Mouse (Mus musculus): ENCODE data around the gene Hist1h4i.
"Not testable (repeated sequence)": the region's sequence is repeated elsewhere in the genome, so short reads cannot be mapped to it uniquely, and the experiment has no call there.

DNA sequence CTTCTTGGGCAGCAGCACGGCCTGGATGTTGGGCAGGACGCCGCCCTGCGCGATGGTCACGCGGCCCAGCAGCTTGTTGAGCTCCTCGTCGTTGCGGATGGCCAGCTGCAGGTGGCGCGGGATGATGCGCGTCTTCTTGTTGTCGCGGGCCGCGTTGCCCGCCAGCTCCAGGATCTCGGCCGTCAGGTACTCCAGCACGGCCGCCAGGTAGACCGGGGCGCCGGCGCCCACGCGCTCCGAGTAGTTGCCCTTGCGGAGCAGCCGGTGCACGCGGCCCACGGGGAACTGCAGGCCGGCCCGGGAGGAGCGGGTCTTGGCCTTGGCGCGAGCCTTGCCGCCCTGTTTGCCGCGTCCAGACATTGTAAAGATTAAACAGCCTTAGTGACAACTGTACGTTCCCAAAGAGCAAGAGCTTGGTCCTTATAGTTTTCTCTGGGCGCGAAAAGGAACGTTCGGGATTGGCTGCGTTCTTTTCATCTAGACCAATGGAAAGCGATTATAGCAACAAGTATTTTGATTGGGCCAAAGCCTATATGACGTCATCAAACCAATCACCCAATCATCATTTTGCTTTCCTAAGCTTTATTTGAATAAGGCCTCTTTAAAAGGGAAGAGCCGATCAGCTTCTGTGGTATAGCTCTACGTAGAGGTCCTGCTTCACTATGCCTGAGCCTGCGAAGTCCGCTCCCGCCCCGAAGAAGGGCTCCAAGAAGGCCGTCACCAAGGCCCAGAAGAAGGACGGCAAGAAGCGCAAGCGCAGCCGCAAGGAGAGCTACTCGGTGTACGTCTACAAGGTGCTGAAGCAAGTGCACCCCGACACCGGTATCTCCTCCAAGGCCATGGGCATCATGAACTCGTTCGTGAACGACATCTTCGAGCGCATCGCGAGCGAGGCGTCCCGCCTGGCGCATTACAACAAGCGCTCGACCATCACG is 1.7 kb upstream of the Hist1h4i start, which contains the start of the genes Hist1h2ag and Hist1h2bj:
- not testable (repeated sequence) for TF ChIP-seq CTCF (IDR thresholded peaks at IDR 0.05; ENCODE audit: control insufficient read depth, insufficient read depth, insufficient read length); MAX (IDR thresholded peaks at IDR 0.05); USF1 (IDR thresholded peaks at IDR 0.05; ENCODE audit: low read depth); FOSL1 (IDR thresholded peaks at IDR 0.05; ENCODE audit: insufficient read depth, low read length, poor library complexity, severe bottlenecking); MYOD1 (IDR thresholded peaks at IDR 0.05; ENCODE audit: control insufficient read depth, insufficient read length, low read depth)

All from C2C12 (cell line).